Mouse (Mus musculus) embryo, embryonic 11.5 days (tissue): Measurements from ENCODE around the gene Ntn1.

Source experiments
- DNase-seq: peaks from one replicate; pipeline ENCODE4 v3.0.0-alpha.2; 2012; ENCODE audit warnings: low read depth, low spot score

Ntn1 gene

DNA sequence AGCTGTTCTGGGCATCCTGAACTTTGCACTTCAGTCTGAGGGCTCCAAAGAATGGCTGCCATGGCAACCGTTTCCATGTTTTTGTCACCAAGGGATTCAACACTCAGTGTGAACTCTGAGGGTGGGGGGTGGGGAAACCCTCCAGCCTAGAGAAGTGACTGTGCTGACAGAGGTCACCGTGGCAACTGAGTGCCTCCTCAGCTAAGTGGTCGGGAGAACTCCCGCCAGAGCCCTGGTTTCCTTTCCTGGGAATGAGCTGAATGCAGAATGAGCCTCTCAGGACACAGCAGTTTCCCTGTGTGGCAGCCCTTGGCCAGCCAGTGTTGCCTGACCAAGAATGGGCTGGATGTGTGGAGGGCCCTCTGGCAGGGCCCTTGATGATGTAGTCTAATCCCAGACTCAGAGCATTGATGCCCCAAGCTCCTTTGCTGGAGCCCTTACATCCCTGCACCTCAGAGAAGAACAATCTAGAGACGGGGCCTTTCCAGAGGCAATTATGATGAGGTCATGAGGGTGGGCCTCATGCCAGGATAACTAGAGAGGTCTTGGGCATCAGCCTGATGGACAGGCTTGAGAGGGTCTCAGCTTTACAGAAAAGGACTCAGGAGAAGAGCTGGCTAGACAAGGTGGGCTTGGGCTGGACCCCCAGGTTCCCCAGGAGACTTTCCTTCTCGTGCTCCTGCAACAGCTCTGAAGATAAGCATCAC lies 185.3 kb downstream of the Ntn1 start:
- DNase-seq = peak; percentile 66

DNA sequence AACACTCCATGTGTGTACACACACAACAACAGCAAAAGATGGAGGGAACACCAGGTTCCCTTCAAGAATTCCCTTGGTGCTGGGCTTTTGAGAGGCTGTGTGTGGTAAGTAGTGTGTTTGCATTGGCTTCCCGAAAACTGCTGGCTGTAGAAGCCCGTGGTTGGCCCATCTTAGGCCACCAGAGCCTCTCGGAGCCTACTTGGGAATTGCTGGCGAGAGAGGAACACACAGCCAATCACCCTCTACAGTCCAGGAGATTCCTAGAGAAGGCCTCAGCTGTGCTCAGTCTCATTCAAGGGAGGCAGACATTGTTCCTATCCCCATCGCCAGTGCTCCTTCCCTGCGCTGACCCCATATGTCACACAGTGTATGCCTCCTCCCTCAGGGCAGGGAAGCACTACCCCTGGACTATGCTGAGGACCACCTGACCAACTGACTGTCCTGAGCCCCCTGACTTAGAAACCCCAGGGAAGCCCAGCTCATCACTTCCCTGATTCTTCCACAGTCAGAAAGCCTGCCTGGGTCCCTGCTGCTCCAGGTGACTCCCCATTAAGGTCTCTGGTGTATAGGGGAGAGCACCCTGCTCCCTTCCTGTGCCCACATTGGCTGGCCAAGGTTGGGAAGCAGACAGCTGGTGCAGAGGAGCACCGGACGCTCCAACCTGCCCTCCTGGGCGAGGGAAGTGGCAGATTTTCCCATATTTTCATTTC lies 186.0 kb downstream of the Ntn1 start:
- DNase-seq = no peak

DNA sequence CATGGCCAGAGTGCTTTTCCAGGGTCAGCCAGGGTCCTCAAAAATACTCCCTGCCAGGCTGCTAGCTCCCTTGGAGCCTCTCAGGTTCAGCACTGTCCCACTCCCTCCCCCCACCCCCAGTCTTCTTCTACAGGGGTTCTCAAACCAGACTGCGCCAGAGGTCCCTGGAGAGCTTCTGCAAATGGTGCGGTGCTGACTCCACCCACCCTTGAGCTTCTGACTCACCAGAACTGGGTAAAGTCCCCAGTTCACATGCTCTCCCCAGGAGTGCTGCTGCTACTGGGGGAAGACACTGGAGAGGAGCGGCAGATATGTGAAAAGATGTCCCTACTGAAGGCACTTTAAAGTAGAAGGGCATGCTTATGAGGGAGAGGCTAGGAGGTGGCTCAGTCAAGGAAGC lies 186.7 kb downstream of the Ntn1 start:
- DNase-seq = no peak

DNA sequence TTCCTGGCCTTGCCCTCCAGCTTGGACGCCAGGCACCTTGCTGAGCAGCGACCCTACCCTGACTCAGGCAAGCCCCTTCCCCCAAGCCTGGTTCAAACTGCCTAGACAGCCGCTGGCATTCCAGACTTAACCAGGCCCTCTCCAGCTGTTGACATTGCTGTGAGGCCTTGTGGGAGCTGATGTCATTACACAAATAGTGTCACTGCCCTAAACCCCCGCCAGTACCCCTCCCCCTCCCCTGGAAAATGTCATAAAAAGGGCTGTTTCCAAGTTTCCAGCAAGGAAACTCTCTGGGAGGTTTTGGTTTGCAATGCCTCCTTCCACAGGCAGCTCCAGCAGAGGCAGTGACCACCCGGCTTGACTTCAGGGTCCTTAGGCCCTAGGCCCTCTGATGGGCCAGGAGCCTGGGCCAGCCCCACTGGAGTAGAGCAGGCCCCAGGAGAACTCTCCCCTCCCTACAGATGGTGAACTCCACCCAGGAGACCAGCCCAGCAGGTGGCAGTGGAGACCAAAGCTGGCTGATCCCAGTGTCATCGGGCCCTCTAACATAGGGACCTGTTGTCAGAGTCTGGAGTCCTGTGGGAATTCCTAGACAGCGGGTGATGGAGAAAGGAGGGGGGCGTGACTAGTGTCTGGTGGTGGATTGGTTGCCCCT lies 188.6 kb downstream of the Ntn1 start:
- no peak for DNase-seq

DNA sequence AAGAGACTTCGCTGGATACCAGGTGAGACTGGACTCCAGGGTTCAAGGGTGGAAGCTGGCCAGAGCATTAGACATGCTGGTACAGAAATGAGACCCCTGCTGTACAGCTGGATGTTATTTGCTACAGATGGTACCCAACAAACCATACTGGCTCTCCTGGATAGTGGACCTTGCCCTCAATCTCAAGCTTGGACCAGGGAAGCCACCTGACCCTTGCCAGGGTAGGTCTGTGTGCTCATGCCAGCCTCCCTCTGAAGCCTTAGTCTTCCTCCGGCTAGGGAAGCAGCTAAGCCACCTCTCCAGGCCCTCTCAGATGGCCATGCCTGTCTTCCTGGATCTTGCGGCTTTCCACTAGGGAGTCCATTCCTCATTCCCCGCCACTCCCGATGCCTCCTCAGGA lies 189.9 kb downstream of the Ntn1 start:
- no peak for DNase-seq

DNA sequence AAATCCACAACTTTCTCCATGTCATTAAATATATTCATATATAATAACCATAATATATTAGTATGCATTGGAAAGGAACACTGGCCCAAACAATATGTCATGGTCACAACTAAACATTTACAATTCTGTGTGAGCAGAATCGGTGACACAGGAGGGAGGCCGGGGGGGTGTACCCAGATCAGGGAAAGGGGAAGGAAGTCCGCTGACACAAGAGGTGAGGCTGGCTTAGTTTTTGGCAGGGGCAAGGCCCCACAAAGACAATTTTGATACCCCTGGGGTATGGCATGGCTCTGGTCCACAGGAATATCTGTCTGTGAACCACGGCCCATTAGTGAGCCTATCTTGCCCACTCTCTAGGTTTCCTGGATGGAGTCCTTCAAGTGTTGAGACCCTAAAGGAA lies 191.1 kb downstream of the Ntn1 start:
- no peak for DNase-seq

DNA sequence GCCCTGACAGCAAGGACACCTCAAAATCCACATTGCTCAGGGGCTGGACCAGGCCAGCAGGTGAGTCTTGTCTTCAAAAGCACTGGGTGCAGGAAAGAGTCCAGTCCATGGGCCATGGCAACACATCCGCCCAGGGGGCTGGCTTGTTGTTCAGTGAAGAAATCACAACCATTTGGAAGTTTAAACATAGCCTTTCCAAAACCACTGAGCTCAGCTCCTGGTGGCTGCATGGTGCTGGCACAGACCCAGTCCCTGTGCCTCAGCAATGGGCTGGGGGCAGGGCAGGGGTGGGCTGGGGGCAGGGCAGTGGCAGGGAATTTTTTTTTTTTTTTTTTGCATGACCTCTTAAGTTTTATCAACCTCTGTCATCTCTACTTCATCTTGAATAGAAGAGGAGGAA lies 192.0 kb downstream of the Ntn1 start:
- no peak for DNase-seq

DNA sequence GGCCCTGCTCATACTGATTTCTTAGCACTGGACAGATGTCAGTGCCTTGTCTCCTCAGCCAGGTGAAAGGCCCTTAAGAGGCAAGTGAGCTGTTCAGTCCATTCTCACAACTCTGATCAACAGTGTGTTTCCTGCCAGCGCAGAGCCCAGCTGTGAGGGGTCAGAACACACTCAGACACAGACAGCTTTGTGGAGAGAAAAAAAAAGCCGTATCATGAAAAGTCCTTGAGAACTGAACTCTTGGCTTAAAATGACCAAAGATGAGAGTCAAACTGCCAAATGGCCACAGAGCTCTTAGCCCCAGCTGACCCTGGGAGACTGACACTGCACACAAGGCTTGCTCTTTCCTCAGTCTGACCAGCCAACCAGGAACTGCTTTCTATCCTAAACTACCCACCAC lies 192.6 kb downstream of the Ntn1 start:
- DNase-seq = no peak

DNA sequence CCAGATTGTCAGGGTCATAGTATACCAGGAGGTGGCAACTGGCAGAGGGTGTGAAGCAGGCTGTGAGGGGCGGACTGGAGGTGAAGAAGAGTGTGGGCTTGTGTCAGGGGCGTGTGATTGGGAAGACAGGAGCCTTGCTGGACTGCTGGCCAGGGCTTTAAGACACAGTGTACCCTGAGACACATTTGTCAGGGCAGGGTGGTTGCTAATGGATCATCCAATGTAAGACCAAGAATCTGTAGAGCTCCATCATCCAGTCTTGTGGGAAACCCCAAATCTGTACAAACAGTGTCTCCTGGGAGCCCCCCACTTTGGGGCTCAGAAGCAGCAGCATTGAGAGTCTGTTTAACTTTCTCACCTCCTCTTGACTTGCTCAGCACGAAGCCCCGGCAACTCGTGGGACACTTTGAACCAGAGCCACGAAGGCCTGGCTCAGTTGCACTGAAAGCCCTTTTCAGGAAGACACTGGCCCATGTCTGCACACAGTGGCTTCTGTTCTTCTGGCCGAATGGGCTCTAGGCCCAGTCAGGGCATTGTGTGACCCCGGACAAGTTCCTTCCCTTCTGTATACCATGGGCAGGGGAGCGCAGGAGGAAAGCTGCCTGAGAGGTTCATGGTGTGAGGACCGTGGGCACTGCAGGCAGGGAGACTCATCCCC lies 194.9 kb downstream of the Ntn1 start:
- no peak for DNase-seq

DNA sequence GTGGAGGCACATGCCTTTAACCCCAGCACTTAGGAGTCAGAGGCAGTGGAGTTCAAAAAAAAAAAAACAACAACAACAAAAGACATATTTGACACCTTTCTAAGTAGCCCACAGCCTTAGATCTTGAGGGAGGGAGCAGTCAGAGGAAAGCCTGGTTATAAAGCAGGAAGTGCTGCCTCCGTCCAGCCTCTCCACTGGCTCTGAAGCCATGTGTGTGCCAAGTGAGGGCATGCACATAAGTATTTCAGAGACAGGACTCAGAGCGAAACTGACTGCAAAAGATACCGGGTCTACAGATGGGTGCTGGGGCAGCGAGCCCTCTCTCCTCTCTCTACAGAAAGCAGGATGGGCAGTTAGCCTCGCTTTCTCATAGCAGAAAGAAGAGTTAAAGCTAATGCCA lies 196.2 kb downstream of the Ntn1 start:
- no peak for DNase-seq

DNA sequence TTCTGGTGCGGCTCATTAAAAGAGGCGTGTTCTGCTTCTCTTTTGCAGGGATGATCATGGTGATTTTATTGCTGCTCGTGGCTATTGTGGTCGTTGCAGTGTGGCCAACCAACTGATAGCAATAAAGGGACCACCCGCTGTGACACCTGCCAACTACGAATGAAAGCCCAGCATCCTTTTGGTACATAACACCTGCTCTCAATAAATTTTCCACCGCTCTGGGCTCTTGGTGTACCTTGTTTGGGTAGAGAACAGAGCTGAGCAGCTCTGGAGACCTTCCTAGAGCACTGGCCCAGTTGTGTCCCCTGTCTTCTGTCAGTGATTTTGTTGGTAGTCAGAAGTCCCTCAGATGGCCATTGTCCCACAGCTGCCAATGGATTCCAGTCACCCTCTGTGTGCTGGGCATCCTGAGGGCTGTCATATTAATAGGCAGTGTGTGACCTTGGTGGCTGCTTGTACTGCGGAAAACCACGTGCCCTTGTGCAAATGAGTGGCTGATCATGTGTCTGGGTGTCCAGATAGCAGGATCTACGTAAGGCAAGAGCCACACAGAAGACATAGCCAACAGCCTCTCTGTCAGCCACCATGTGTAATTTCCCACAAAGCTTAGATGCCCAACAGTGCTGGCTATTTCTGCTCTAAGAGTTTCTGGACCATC lies 196.8 kb downstream of the Ntn1 start:
- no peak for DNase-seq

DNA sequence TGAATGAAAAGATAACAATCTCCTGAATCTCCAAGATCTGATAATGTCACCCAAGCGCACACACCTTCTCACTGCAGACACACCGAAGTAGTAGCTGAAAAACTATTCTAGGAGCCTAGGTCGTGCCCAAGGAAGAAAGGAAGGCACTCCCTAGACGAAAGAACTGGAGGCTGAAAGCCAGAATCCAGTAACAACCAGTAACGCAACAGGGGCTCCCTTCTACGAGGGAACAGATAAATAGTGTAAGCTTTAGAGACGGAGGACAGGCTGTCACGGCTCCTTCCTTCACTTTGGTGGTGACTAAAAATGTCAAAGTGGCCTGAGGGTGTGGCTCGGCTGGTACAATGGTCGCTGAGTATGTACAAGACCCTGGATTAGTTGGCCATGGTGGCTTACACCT lies 198.1 kb downstream of the Ntn1 start:
- no peak for DNase-seq

DNA sequence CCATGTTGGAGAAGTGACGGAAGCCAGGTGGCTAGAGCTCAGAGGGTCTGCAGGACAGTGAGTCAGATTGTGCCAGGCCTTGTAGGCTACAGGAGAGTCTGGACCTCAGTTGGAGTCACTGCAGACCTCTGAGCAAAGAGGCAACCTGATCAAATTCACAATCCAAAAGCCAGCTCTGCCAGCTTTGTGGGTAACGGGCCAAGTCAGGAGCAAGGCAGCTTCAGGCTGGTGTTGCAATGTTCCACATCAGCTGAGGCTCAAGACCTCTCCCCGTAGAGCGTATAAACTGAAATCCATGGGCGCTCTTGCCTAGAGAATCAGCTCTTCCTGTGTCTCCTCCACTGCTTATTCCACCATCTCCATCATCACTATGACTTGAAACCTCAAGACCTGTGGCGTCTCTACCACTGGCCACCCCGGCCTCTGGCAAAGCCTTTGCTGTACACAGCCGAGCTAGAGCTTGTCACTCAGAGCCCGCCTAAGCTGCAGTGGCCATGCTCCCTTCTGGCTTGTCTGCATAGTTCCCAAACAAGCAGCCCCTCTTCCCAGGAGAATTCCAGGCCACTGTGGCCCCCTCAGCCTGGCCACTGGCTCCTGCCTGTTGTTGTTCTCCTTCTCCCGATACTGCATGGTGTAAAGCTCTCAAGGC lies 198.7 kb downstream of the Ntn1 start:
- DNase-seq = no peak

DNA sequence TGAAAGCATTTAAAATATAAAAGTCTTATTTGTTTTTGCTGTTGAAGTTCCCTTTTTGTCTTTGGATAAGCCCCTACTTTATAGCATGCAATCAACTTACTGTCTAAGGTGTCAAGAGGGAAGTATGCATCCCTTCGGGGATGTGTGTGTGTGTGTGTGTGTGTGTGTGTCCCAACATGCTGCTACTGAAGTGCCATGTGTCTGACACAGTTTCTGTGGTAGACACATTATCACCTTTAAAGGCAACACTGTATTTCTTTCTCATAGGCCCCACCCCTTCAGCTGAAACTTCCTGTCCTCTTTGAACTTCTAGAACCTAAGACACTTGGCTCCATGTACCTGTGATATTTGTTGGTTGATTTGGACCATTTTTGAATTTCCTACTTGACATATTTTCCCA lies 199.6 kb downstream of the Ntn1 start:
- DNase-seq = no peak

DNA sequence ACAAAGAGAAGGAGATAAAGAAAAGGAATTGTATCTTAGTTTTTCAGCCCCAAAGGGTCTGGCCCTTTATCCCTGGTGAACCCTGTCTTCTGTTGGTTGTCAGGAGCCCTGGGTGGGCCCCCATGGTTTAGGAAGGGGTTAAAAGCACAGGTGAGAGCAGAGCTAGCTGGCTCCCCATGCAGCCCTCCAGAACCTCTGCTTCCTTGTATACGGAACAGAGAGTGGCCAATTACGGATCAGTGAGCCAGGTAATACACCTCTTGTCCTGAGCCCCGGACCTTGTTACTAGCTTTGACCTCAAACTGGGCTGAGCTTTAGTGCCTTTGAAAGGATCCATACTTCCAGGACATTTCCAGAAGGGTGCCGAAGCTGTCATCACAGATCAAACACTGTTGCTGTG lies 200.1 kb downstream of the Ntn1 start:
- DNase-seq = no peak

DNA sequence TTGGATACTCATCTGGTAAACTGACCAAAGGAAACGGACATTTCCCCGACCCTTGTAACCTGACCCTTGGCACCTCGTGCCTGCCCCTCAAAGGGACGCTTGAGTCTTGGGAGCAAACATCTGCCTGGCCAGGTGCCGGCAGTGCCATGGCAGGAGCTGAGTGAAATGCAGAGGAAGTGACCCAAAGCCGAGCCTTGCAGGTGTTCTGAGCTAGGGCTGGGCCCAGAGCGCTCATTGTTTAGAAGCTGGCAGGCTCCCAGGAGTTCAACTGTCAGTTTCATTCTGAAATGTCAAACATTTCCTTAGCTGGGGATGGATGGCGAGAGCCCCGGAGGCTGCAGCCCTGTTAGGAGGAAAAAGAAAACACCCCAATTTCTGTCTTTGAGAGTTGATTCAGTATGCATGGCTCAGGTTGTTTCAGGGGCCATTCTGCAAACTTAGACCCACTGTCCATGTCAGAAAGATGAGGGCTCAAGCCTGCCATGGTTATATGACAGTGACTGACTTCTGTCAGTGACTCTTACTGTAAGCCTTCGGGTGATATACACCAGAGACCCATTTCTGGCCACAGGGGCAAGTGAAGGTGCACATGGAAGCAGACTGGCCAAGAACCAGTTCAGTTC lies 200.7 kb downstream of the Ntn1 start:
- DNase-seq = no peak

DNA sequence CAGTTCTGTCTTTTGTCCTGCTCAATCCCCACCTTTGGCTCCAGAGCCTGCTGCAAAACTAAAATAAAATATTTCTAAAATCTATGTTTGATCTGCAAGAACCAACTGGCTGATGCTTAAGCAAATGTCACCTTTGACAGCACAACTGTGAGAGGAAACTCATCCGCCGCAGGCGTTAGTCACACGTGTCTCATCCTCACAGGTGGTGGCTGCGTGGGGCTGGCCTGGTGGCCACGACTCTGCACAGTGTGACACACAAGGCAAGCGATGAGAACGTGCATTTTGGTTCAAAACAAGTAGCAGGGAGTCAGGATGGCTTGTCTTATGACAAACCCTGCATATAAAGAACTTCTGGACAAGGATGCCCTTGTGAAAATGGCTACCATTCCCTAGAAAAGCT lies 201.5 kb downstream of the Ntn1 start:
- DNase-seq = no peak

DNA sequence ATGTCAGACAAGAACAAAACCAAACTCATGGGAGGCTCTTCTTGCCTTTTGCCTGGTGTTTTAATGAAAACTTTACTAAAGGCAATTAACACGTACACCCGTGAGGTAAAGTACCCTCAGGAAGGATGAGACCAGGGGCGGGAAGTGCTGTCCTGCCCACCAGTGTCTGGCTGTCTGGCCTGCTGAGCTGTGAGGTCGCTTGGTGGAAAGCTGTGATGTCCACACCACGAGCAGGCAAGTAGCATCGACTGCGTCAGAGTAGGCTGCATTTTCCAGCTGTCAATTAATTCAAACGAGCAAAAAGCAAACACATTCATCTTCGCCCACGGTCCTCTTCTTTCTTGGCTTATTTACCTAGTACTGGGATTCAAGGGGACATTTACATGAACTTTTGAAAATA lies 201.9 kb downstream of the Ntn1 start:
- no peak for DNase-seq

DNA sequence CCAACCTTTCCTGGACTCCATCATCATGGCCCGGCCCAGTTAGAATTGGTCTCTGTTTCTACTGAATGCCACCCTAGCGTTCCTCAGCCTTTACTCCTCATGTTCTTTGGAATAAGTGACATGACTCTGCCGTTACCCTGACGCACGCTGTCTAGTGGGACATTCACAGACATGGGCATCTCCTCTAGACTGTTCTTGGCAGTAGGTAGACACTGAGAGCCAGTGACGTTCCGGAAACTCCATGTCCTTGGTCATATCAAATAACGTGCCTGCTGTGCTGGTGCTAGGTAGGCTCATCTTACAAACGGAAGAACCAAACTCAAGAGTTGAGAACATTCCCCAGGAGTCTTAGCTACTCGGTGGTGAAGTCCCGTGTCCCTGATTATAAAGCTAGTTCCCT lies 203.2 kb downstream of the Ntn1 start:
- DNase-seq = no peak

DNA sequence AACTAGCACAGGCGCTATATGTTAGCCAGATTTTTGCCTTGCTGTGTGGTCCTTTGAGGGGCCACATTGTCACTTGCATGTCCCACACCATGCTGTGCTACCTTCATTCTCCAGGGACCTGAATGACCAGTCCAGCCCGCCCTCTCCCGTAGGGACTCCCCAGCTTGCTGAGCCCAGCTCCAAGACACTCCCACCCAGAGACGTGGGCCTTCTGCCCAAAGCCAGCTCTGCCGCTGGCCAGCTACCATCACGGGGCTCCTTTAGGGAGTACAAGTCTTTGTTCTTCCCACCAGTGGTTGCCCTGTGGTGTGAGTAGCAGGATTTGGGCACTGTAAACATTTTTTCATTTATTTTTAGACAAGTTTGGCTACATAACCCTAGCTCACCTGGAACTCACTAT lies 204.1 kb downstream of the Ntn1 start:
- DNase-seq = no peak

DNA sequence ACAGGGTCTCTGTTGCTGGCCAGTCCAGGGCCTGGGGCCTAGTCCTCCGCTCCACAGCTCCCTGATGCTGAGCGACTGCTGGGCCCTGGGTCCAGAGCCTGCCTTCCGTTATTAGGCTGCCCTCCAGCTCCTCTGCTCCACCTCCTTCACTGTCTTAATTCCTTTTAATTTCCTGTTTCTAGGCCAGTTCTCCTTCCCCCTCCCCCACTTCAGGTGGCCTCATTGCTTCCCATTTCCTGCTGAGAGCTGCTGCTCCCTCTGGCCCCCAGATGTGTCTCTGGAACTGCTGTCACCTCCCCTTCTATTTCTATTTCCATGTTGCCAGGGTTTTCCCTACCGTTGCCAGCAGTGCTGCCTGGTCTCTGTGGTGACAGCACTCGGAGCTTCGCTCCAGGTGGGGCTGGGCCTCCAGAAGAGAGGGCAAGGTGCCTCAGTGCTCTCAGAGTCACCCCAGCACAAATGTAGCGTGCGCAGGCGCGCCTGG lies 204.9 kb downstream of the Ntn1 start:
- DNase-seq = no peak
